Mouse (Mus musculus): Measurements from ENCODE around the gene Trp53rkb.

Gene Trp53rkb

DNA sequence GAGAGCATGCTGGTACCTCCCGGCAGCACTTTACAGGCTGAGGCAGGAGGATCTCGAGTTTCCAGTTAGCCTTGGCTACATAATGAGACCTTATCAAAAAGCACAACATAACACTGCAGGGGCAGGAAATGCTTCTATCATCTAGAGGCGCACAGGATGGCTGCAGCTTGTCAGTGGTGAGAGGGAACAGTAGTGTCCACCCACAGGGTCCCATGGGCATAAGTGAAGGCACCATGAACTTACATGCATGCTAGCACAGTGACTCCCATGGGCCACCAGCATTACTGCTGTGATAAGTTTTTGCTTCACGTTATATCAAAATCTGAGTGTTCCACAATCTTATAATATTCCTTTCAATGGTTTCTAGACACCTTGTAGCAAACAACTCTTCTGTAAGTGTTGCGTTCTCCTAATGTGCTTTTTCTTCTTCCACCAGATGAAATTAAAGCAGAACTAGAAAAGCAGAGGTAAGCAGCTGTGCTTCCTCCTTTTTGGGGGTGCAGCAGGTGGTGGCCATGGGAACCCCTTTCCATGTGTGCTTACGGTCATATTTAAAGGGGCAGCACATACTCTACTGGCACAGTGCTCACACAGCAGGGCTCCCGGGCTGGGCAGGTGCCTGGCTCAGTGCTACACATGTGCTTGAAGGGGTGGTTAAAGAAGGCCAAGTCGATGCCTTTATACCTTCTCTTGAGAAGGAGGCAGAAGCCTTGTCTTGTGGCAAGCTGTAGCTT lies 34.3 kb downstream of the Trp53rkb start:
- in situ Hi-C loops (cut with MboI; ENCODE audit: unreplicated experiment in 2 of 2), result loop anchor here in 1 of 2 experiments (25.0 kb wide), 1 partner anchor 739 kb away; no protein-coding TSS in a partner anchor

DNA sequence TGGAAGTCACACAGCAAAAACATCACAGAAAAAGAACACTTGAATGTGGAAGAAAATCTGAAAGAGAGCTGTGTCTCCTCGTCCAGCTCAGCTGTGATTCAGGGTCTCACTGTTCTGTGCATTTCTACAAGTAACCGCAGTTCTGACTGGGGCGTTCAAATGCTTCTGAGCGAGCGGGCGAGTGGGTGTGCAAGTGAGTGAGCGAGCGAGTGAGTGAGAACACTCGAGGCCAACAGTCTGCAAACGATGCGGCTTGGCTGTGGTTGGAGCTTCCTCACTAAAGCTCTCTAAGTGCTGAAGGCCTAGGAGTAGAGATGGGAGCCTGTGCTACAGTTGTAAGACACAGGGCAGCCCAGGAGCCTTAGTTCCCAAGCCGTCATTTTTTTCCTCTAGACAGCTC lies 36.0 kb downstream of the Trp53rkb start:
- in situ Hi-C loops (cut with MboI; ENCODE audit: unreplicated experiment in 2 of 2), result loop anchor here in 1 of 2 experiments (25.0 kb wide), 1 partner anchor 741 kb away; no protein-coding TSS in a partner anchor

DNA sequence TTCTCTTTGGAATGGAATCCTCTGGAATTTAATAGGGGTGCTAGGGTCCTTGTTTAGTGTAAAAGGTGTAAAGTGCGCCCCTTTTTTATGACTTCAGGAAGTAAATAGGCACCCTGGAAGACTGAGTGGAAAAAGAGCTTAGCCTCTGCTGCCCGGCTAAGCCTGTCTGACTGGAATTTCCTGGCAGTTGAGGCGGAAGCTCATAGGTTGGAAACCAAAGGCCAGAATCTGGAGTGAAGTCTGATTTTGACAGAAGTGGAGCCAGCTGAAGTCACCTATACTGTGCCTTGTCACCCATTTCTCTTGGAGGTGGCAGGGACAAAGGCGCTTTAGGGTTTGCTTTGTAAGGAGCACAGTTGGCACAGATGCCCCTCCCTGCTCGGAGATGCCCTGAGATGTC lies 38.0 kb downstream of the Trp53rkb start:
- in situ Hi-C loops (cut with MboI; ENCODE audit: unreplicated experiment in 2 of 2), result loop anchor here in 1 of 2 experiments (25.0 kb wide), 1 partner anchor 743 kb away; no protein-coding TSS in a partner anchor

DNA sequence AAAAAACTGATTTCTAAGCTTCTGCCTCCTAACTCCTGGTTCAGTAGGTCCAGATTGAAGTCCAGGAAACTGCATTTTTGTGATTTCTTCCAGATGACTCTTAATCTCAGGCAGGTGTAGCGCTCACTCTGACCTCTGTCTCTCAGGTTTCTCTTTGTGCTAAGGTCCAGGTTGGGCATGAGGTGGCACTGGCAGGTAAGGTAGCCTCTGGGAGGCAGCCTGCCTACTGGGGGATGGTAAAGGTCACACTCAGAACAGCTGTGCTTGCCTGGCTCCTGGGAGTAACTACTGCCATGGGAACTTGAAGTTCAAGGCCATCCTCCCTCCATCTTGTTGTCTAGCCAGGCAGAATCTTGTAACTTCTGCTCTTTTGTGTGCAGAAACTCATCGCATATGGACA lies 41.8 kb downstream of the Trp53rkb start:
- in situ Hi-C loops (cut with MboI; ENCODE audit: unreplicated experiment in 2 of 2), result loop anchor here in 1 of 2 experiments (25.0 kb wide), 1 partner anchor 747 kb away; no protein-coding TSS in a partner anchor

DNA sequence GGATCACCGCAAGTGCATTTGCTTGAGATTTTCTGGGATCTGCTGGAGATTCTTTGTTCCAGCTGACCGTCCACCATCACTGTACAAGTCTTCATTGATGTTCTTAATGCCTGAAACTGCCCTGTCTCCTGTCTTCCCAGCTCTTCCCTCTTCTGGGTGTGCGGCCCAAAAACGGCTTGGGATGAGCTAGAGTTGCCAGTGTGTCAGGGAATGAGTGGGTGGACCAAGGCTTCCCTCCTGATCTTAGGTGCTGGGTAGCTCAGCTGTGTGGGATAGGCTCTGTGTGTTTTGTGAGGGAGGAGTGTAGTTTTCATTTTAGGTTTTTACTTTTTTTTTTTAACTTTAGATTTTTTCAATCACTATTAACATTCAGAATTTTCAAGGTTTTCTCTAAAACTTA lies 42.5 kb downstream of the Trp53rkb start:
- in situ Hi-C loops (cut with MboI; ENCODE audit: unreplicated experiment in 2 of 2), result loop anchor here in 1 of 2 experiments (25.0 kb wide), 1 partner anchor 747 kb away; no protein-coding TSS in a partner anchor

DNA sequence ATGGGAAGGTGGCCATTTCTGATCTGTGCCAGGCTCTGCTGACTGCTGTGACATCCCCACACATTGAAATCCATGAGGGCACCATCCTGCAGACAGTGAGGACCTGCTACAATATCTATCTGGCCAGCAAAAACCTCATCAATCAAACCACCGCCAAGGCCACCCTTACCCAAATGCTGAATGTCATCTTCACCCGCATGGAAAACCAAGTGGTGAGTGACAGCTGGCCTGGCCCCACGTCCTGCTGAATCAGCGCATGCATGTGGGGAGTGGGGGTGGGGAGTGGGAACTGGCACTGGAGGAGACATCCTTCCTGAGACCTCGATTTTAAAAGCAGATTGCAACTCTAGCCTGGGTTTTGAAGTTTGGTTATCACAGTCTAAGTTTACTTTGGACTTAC lies 43.2 kb downstream of the Trp53rkb start:
- in situ Hi-C loops (cut with MboI; ENCODE audit: unreplicated experiment in 2 of 2), result loop anchor here in 1 of 2 experiments (25.0 kb wide), 1 partner anchor 748 kb away; no protein-coding TSS in a partner anchor

DNA sequence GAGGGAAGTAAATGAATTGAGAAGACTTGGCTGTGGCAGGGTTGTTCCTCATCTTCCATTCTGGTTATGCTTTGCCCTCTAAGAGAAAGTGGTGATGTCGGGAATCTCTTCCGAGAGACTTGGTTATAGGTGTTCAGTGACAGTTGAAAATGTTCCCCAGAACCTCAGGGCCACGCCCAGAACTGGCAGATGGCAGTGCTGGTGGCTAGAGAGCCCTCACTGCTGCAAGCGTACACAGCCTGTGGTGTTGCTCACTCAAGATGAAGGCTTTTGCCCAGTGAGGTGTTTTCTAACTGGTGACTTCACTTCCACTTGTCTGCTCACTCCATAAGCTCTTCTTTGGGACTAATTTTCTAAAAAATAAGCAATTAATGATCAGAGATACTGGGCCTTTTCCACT lies 49.5 kb downstream of the Trp53rkb start:
- in situ Hi-C loops (cut with MboI; ENCODE audit: unreplicated experiment in 2 of 2), result loop anchor here in 1 of 2 experiments (25.0 kb wide), 1 partner anchor 755 kb away; no protein-coding TSS in a partner anchor

Data from v-Abl transformed pro-B cells (cell line).